Mouse (Mus musculus): ENCODE results near the gene Satb1. TPM values are rescaled to one million over a fixed set of nuclear protein-coding genes. Genes with fewer than 3 reads are reported as not detected.
A peak's percentile ranks its signal among the peaks of the same experiment; 100 is the strongest.

Gene Satb1
- polyA plus RNA-seq, 1 experiment from 2014 or later: 0.03 TPM

DNA sequence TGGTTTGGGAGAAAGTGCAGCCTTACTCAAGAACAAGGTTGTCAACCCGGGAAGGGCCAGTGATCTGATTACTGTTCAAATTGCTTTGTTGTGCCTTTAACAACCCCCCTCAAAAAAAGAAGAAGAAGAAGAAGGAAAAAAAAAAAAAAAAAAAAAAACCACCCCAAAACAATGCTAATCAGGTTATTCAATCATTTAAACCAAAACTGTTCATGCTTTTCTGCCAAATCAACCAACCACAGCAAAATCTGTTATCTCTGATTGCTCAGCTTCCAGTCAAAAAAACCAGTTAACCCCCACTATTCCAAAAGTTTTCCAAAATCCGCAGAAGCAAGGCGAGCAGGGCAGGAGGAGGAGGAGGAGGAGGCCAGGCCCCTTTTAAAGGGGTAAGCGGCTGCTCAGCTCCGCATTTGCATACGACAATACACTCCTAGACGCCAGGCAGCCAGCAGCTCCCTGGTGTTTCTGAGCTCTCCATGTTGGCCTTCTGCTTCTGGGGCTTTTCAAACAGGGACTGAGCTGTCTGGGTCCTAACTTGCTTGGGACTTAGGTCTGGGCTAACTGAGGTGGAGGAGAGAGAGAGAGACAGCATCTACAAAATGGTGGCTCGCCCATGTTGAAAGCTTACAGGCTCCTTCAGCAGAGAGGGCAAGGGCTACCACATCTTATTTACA, 42.6 kb downstream of the Satb1 start:
- DNase-seq (ENCODE audit: low read depth, low spot score) (no peak), ATAC-seq (no peak)
- ChIA-PET CTCF (no interaction called here), POLR2A (interaction anchor here (0.6 kb wide), 1 partner anchor 777 kb away, joined by 4 read pairs; no protein-coding TSS in a partner anchor)
- in situ Hi-C loops (cut with MboI; ENCODE audit: low pct_unique_long_range_greater_than_20kb): loop anchor here (25.0 kb wide), 2 partner anchors 803 to 978 kb away; no protein-coding TSS in a partner anchor
- H3K27me3 ChIP-seq: peaks cover 17% of the 10 kb centered on the region
- TF ChIP-seq CTCF (IDR thresholded peaks at IDR 0.05): no peak

GRCm38 (mm10) chr17:51789777-51790176, 43.3 kb downstream of the Satb1 start:
- H3K27me3 ChIP-seq: peaks cover 15% of the 10 kb centered on the region
- POLR2A ChIA-PET: no interaction called here
- CTCF ChIA-PET: no interaction called here
- no peak for DNase-seq (ENCODE audit: low read depth, low spot score)
- TF ChIP-seq CTCF (IDR thresholded peaks at IDR 0.05): no peak
- in situ Hi-C loops (cut with MboI; ENCODE audit: low pct_unique_long_range_greater_than_20kb): loop anchor here (25.0 kb wide), 2 partner anchors 802 to 977 kb away; no protein-coding TSS in a partner anchor
- ATAC-seq: no peak

DNA sequence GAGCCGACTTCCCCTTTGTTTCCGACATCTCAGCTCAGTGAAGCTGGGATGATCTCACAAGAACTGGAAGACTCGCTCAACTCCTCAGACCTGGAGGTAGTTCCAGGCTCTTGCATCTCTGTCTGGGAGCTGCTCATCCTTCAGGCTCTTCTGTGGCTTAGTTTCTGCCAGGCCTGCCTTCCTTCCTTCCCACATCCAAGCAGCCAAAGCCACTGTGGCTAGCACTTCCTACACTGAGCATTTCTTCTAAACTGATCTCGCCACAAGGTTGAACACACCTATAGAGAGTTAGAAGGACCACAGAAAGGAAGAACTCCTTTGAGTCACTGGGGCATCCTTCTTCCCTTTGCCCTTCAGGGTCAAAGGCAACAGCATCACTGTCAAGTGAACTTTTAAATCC, 44.0 kb downstream of the Satb1 start:
- in situ Hi-C loops (cut with MboI; ENCODE audit: low pct_unique_long_range_greater_than_20kb): loop anchor here (25.0 kb wide), 2 partner anchors 802 to 977 kb away; no protein-coding TSS in a partner anchor
- peaks cover 13% of the 10 kb centered on the region for H3K27me3 ChIP-seq
- no peak for ATAC-seq
- POLR2A ChIA-PET: no interaction called here
- CTCF ChIA-PET: no interaction called here
- DNase-seq (ENCODE audit: low read depth, low spot score): no peak
- no peak for TF ChIP-seq CTCF (IDR thresholded peaks at IDR 0.05)

DNA sequence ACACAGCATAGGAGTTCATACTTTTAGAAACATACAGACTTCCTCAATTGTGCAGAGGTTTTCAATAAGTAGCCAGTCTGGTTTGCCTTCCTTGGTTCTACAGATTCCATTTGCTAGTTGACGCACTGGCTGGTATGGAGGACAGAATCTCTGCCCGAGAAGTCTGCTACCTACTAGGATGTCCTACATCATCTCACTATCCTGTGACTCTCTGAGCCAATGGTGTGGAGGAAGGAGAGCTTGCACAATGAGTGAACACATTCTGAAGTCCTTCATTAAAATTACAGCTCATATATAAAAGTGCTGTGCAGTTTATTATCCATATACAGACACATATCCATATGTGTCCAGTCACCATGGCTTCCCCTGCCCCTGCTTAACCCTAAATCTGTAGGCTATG, 45.1 kb downstream of the Satb1 start:
- peaks cover 13% of the 10 kb centered on the region for H3K27me3 ChIP-seq
- TF ChIP-seq CTCF (IDR thresholded peaks at IDR 0.05): no peak

DNA sequence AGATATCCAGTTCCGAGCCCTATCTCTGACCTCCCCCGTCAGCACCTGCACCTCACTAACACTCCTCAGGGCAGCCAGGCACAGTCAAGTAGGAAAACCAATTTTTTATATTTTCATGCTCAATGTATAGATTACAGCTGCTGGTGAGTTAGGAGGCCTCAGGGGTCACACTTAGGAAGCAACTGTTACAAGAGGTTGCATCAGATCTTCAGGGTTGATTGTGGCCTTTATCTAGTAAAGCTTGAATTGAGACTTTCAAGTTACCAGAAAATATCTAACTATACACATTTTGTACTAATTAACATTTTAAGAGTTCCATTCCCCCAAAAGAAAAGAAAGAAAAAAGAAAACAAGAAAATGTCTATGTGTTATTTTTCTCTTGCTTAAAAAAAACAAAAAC, 47.0 kb downstream of the Satb1 start:
- no peak for ATAC-seq
- ChIA-PET CTCF (no interaction called here), POLR2A (no interaction called here)
- DNase-seq (ENCODE audit: low read depth, low spot score): no peak
- no peak for TF ChIP-seq CTCF (IDR thresholded peaks at IDR 0.05)
- H3K27me3 ChIP-seq: peaks cover 10% of the 10 kb centered on the region
- in situ Hi-C loops (cut with MboI; ENCODE audit: low pct_unique_long_range_greater_than_20kb): loop anchor here (25.0 kb wide), 2 partner anchors 799 to 974 kb away; no protein-coding TSS in a partner anchor

More for the DNA sequence above, 45.1 kb downstream of the Satb1 start:
- DNase-seq (ENCODE audit: low read depth, low spot score): no peak
- in situ Hi-C loops (cut with MboI; ENCODE audit: low pct_unique_long_range_greater_than_20kb): loop anchor here (25.0 kb wide), 2 partner anchors 801 to 976 kb away; no protein-coding TSS in a partner anchor
- POLR2A ChIA-PET: no interaction called here
- ATAC-seq: no peak
- CTCF ChIA-PET: no interaction called here

GRCm38 (mm10) chr17:51784935-51785334, 48.2 kb downstream of the Satb1 start:
- CTCF ChIA-PET: no interaction called here
- POLR2A ChIA-PET: no interaction called here
- ATAC-seq (no peak), DNase-seq (ENCODE audit: low read depth, low spot score) (no peak)
- in situ Hi-C loops (cut with MboI; ENCODE audit: low pct_unique_long_range_greater_than_20kb): loop anchor here (25.0 kb wide), 2 partner anchors 798 to 973 kb away; no protein-coding TSS in a partner anchor
- H3K27me3 ChIP-seq: peaks cover 14% of the 10 kb centered on the region
- TF ChIP-seq CTCF (IDR thresholded peaks at IDR 0.05): no peak

- ChIA-PET CTCF (interaction anchor here (1.2 to 1.5 kb wide), 2 partner anchors 10 to 13 kb away, joined by 3 to 4 read pairs; no protein-coding TSS in a partner anchor), POLR2A (no interaction called here)
- DNase-seq (ENCODE audit: low read depth, low spot score) (no peak), ATAC-seq (no peak)
- TF ChIP-seq CTCF (IDR thresholded peaks at IDR 0.05): no peak
- in situ Hi-C loops (cut with MboI; ENCODE audit: low pct_unique_long_range_greater_than_20kb): loop anchor here (25.0 kb wide), 2 partner anchors 796 to 971 kb away; no protein-coding TSS in a partner anchor
- H3K27me3 ChIP-seq: peaks cover 18% of the 10 kb centered on the region
Measured at GRCm38 (mm10) chr17:51783591-51784279, 49.4 kb downstream of the Satb1 start.

- CTCF ChIA-PET: no interaction called here
Measured at GRCm38 (mm10) chr17:51780036-51780435, 53.1 kb downstream of the Satb1 start.

DNA sequence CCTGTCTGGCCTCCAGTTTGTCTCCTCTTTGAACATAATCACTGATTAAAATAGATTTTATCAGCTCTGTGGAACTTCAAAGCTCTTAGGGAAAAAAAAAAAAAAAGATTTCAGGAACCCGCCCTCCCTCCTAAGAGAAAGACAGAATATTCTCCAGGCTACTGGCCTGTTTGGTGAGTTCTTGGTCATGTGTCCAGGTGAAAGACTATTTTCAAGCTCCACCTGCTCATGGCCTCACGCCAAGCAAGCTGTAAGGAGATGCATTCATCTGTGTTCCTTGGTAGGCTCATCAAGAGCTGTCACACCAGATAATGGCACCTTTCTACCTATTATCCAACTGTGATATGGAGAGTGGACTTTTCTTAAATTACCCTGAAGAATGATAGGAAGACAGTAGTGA, 54.1 kb downstream of the Satb1 start:
- DNase-seq (ENCODE audit: low read depth, low spot score): no peak

More at GRCm38 (mm10) chr17:51780036-51780435, 53.1 kb downstream of the Satb1 start:
- TF ChIP-seq CTCF (IDR thresholded peaks at IDR 0.05): no peak
- ATAC-seq (no peak), DNase-seq (ENCODE audit: low read depth, low spot score) (no peak)
- peaks cover 41% of the 10 kb centered on the region for H3K27me3 ChIP-seq
- POLR2A ChIA-PET: no interaction called here
- in situ Hi-C loops (cut with MboI; ENCODE audit: low pct_unique_long_range_greater_than_20kb): loop anchor here (25.0 kb wide), 2 partner anchors 793 to 968 kb away; no protein-coding TSS in a partner anchor

DNA sequence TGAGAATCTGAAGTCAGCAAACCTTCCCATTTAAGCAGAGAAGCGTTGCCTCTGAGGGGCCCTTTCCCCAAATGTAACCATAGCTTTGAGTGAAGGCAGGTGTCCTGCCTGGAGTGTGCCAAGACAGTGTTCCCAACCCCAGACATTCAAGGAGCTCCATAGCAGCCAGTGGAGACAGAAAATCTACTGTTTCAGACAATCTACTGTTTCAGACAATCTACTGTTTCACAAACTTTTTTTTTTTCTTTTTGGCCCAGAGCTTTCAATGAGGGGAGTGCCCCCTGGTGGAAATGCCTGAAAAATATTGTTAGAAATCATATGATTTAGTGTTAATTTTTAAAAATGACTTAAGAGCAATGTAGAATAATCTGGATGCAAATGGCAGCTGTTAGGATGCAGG, 55.3 kb downstream of the Satb1 start:
- no peak for ATAC-seq
- in situ Hi-C loops (cut with MboI; ENCODE audit: low pct_unique_long_range_greater_than_20kb): loop anchor here (25.0 kb wide), 2 partner anchors 791 to 966 kb away; no protein-coding TSS in a partner anchor
- ChIA-PET POLR2A (interaction anchor here (0.5 kb wide), 1 partner anchor 34 kb away, joined by 4 read pairs; no protein-coding TSS in a partner anchor), CTCF (interaction anchor here (0.8 kb wide), 1 partner anchor 15 kb away, joined by 3 read pairs; no protein-coding TSS in a partner anchor)
- no peak for DNase-seq (ENCODE audit: low read depth, low spot score)
- peaks cover 52% of the 10 kb centered on the region for H3K27me3 ChIP-seq
- TF ChIP-seq CTCF (IDR thresholded peaks at IDR 0.05): peak; percentile 51

More for the DNA sequence above, 54.1 kb downstream of the Satb1 start:
- POLR2A ChIA-PET: no interaction called here
- no peak for ATAC-seq
- CTCF ChIA-PET: interaction anchor here (1.0 kb wide), 1 partner anchor 10 kb away, joined by 3 read pairs; no protein-coding TSS in a partner anchor
- peaks cover 44% of the 10 kb centered on the region for H3K27me3 ChIP-seq
- in situ Hi-C loops (cut with MboI; ENCODE audit: low pct_unique_long_range_greater_than_20kb): loop anchor here (25.0 kb wide), 2 partner anchors 792 to 967 kb away; no protein-coding TSS in a partner anchor
- TF ChIP-seq CTCF (IDR thresholded peaks at IDR 0.05): no peak

All from Patski (cell line).